Mouse (Mus musculus) cerebellum, adult 9-11 months (tissue): ENCODE data around the gene Itpripl2.

Experiments used
- DNase-seq: peaks from one replicate; pipeline ENCODE4 v3.0.0; 2022

Itpripl2 gene

DNA sequence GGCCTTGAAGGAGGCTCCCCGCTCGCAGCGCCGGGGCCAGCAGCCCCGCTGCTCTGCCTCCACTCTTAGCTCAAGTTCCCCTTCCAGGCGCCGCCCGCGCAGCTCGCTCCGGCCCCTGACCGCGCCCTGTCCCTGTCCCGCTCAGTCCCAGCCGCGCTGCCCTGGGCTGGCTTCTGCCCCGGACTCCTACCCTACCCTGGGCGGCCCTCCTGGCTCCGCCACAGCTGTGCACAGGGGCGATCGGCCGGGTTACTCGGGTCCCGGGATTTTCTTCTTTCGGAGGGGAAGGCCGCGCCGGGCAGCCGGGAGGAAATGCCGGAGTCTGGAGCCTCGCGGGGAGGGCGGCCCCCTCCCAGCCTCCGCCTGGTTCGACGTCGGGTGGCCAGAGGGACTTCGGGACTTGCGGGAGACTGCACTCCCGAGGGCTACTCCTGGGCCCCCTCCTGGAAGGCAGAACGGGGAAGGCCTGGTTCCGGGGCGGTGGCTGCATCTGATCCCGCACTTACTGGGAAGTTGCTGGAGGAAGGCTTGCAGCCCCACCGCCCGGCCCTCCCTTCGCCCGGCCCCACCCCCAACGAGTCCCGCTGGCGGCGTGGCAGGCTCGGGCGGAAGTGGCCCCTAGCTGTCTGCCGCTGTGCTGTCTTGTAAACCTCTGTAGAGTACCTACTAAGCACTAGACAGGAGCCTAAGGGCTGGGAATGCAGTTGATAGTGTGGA, at the start of gene Itpripl2:
Itpripl2 (minus strand) TSS at position 545 of the 717 bp plus-strand sequence.
- no peak for DNase-seq

DNA sequence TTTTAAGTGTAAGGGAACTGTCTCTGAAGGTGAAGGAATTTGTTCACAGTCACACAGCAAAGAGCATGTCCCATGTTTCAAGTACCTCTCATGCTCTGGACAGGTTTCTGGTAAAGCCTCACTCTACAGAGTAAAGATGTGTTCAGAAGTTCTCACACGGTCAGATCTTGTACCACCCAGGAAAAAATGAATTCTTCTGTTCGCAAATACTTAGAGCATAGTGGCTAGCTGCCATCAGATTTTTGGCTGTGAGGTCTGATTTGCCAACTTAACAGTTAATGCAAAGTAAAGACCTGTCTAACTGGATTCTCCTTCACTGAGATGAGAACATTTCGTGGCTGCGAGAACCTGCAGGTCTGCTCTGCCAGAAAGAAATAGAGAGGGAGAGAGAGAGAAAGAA, 43.3 kb upstream of the Itpripl2 start:
- DNase-seq, result no peak

- DNase-seq, result no peak
Measured at GRCm38 (mm10) chr7:118534326-118534725, 42.6 kb upstream of the Itpripl2 start.

DNA sequence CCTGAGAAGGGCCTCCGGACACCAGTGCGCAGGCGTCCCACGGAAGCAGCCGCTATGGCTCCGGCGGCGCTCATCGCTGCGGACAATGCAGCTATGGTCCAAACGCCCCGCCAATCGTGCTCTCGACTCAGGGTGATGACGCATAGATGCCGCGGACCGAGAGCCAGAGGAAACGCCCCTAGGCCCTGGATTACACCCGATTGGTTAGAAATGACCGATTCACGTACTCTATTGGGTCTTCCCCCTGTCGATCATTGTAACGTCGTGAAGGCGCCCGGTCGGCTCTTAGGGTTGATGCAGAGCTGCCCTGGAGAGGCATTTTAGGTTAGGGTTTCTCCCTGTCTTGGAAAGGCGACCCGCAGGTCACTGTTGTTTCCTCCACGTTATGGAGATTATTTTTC, 41.4 kb upstream of the Itpripl2 start, which contains the start of gene Coq7:
Coq7 (minus strand) TSS at position 179 of the 401 bp plus-strand sequence.
- peak; percentile 97 for DNase-seq

- DNase-seq, result no peak
Measured at GRCm38 (mm10) chr7:118532519-118533177, 40.9 kb upstream of the Itpripl2 start.

GRCm38 (mm10) chr7:118526967-118527366, 35.2 kb upstream of the Itpripl2 start:
- no peak for DNase-seq

GRCm38 (mm10) chr7:118522077-118522476, 30.3 kb upstream of the Itpripl2 start:
- DNase-seq, result no peak

GRCm38 (mm10) chr7:118519661-118520060, 27.9 kb upstream of the Itpripl2 start:
- DNase-seq, result no peak

- DNase-seq, result peak; percentile 55
Measured at GRCm38 (mm10) chr7:118518687-118519086, 26.9 kb upstream of the Itpripl2 start.

- DNase-seq, result no peak
Measured at GRCm38 (mm10) chr7:118517819-118518218, 26.0 kb upstream of the Itpripl2 start.

DNA sequence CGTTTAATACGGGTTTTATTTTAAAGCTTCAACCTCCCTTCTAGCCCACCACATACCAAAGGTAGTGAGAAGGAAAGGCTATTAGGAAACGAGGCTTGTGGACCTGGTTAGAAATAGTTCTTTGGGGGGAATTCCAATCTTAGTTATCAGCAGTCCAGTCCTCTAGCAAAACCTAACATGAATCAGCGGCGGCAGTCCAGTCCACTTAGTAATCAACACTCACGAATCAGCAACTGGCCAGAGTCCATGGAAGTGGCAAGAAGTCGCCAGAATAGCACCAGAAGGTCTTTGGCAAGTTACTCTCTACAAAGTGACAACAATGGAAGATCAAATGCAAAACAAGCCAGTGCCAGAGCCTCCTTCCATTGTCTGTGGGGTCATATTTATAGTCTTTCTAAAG, 16.8 kb upstream of the Itpripl2 start:
- DNase-seq, result no peak

GRCm38 (mm10) chr7:118503844-118504243, 12.1 kb upstream of the Itpripl2 start:
- DNase-seq, result no peak

DNA sequence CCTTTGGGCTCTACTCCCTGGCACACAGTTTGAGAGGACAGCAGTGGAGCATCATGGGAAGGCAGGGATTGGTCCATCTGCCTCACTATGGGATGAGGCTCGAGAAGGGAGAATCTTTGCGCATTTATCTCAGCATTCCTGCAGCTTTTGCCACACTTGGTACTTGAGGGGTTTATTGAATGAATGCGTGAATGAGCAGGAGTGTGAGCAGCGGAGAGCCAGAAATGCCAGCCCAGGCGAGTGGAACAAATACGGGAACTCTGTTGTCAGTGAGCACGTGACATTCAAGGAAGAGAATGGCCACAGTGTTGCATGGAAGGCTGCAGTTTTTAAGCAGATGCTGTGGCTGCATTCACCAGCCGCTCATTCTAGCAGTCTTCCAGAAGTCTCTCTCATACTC, 10.6 kb upstream of the Itpripl2 start:
- DNase-seq, result no peak

DNA sequence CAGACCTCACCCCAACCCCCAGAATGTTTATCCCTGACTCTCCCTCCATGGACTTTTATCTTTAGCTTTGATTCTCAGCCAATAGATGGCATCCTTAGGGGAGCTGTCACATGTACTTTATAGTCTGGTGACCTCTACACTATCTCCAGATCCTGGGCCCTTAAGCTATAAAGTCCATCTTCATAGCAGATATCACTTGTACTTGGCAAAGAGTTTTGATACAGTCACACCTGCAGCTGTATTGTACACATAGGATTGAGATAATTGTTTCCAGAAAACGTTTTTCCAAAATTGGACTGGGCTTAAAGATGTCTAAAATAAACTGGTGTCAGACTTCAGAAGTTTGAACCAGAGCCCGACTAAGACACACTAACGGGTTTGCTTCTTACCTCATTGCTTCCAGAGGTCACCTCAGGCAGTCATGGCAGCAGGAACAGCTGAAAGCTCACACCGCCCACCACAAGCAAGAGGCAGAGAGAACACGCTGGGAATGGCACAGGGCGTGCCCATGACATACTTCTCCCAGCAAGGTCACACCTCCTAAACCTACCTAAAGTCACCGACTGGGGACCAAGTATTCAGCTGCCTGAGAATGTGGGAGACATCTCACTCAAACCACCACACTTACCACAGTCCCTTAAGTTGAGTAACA, 8.1 kb upstream of the Itpripl2 start:
- DNase-seq, result no peak

GRCm38 (mm10) chr7:118498984-118499783, 7.4 kb upstream of the Itpripl2 start:
- no peak for DNase-seq

DNA sequence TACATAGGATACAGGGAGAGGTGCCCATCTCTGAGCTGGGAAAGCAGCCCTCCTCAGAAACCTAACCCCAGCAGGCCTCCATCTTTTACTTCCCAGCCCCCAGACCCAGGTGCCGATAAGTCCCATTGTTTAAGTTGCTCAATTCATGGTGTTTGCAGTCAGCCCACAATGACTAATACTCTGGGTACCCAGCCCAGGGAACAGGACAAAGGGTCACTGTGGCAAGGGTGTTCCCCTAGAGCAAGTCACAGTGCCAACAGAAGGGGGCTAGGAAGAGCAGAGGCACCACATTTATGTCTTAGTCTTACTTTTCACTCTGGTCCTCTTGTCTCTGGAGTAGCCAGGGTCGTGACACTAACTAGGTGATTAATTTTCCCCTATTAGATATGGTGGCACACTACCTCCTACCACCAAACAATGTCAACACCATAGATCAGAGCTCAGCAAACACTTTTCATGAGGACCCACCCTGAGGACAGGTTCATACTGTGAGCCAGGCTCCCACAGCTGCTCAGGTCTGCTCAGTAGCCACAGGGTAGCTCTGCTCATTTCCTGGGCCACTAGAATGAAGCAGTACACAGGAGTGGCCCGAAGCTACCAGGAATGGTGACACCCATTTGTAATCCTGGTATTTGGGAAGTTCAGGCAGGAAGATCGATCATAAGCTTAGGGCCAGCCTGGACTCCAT, 3.3 kb upstream of the Itpripl2 start:
- DNase-seq, result no peak

DNA sequence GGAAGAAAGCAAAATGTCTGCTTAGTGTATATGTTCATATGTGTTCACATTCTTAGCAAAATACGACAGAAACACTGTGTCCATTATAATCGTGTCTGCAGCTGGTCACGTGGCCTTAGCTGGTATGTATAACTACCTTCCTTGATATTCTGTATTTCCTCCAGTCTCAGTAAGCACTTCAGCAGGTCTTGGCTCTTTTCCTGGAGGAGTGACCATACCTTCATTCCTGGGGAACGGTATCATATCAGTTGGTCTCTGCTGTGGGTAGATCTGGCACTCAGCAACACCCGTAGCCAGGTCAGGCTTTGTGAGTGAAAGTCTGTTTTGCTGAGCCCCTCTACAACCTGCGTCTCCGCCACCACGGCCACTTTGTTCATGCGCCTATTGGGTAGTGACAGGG, 2.1 kb upstream of the Itpripl2 start:
- no peak for DNase-seq

- DNase-seq, result no peak
Measured at GRCm38 (mm10) chr7:118490666-118491430, 927 bp downstream of the Itpripl2 start.

DNA sequence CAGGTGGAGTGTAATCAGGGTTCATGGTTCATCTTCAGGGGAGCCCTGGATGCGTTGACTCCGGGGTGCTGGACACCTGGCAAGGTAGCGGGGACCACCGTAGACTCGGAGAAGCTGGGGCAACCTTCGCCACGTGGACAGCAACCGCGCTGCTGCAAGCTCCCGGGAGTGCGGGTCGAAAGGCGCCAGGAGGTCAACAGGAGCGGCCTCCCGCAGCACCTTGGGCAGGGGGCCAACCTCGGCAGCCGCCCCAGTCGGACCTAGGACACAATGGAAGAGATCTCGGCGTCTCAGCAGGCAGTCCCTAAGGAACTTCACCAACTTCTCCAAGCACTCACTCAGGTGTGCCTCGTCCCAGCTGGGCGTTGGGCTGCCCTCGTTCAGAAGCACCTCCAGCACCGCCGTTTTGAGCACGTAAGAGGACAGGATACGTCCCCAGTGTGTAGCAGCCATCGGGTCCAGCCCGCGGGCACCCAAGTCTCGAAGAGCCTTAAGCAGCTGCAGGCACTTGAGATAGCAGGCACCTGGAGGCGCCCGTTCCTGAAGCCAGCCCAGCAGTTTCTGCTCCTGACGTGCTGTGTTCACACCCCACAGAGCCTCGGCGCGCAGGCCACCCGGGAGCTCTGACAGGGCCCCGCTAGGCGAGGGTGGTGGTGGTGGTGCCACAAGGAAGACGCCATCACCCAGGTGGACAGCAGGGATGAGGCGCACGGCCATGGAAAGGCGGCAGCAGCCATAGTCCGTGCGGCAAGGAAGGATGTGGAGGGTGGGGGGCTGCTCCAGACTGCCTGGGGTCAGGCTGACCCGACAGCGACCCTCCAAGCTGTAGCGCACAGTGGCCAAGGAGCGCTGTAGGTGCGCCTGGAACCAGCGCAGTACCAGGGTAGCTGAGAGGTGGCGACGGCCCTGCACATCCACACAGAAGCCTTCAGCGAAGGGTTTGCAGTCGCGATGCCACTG, 1.8 kb downstream of the Itpripl2 start:
- DNase-seq, result no peak

DNA sequence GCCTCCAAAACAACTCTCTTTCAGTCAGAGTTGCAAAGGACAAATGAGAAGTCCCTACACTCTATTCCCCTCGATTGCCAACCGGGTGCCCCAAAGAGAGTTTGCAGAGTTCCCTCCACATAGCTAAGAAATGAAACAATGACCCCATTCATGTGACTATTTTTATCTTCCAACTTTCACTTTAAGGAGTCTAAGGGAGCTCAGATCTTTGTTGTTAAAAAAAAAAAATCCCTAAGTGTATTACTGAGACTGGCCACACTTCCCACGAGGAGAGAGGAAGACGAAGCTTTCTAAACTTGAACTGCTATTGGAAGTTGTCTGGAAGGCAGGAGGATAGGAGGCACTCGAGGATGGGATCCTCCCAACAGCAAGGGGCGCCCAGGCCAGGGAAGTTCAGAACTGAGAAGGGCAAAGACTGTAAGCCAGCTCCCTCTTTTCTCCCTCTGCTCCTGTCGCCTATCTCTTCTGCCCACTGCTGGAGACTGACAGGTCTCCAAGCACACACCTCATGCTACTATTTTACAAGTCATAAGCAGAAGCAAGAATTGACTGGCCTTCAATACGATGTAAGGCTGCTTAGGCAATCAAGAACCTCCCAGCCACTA, 3.6 kb downstream of the Itpripl2 start:
- DNase-seq, result no peak
